Mouse (Mus musculus) heart, adult 9 months (tissue): ENCODE data around the gene Adipoq.
A peak's percentile ranks its signal among the peaks of the same experiment; 100 is the strongest.
"Not testable (repeated sequence)": the region's sequence is repeated elsewhere in the genome, so short reads cannot be mapped to it uniquely, and the experiment has no call there.

Source experiments
- DNase-seq, 2 experiments: peaks; one replicate each; pipeline ENCODE4 v3.0.0; 2022; ENCODE audit warnings: low spot score in 2 of 2

Gene Adipoq

DNA sequence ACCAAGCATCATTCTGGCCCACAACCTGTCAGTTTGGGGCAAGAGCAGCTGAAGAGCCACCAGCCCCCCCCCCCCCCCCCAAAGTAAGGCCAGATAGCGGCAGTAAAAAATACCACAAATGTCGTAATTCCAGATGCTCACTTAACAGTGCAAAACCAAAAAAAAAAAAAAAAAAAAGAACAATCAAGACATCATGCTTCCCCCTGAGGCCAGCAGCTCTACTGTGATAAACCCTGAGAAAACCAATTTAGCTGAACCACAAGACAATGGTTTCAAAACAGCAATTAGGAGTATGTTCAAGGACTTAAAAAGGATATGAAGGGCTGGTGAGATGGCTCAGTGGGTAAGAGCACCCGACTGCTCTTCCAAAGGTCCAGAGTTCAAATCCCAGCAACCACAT, 15.8 kb downstream of the Adipoq start:
- DNase-seq = no peak

DNA sequence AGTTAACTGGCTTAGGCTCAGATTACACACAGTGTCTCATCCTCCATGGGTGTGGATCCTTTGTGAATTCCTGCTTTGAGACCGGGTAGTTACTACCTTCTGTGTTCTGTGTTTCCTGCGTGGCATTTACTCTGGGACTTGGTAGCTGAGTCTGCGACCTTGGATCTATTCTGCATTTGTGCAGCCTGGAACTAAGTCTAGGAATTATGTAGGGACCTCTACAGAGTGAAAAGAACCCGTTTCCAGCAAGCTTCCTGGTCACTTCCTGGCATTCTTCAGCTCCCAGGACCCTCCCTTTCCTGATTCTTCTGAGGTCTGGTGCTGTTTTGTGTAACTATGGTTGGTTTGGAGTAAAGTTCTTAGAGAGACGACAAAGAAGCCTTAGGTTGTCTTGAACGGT, 18.1 kb downstream of the Adipoq start:
- peak; percentile 55 to 75 for DNase-seq

DNA sequence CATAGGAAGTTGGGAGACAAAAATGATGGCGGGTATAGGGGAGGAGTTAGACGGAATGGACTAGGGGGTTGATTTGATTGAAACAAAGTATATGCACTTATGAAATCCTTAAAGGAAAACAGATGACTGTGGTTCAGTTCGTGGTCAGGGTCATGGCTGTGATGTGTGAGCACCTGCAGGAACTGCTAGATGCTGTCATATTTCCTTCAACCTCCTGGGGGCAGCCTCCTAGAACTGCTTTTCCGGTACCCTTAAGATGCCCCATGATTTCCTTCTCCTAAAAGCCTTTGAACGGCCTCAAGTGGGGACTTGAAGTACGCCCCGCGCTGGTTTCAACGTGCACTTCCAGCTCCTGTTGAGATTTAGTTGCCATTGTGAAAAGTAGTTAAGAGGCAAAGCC, 19.1 kb downstream of the Adipoq start:
- DNase-seq = no peak

DNA sequence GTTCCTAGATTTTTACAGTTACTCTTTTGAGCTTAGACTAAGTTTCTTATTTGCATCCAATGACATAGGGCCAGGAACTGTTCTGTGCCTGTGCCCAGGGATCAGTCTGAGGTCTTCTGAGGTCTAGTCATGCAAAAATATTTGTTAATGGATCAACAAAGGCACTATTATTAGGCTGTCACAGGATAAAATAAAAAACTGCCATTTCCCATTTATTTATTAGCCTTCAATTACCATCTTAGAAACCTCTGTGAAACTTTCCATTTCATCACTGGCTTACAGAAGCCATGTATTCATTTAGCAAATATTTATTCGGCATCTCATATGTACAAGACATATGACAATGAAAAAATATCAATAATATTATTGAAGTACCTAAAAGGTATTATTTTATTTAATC, 20.3 kb downstream of the Adipoq start:
- no peak for DNase-seq

DNA sequence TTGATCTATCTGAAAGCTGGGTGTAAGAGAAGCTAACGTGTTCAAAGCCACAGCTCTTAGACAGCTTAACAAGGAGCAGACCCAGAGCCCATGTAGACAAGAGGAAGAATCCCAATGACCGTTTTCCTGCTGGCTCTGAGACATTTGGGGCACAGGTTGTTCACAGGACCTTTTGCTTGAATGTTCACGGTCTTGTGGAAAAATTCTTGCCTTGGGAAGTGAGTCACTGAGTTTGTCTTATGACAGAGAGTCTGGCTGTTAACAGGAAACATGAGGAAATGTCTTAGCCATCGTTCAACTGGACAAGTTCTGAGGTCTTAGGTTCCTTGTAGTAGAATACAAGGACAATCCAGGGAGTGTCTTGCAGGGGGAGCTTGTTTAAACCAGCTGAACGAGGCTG, 20.7 kb downstream of the Adipoq start:
- peak; percentile 53 to 76 for DNase-seq

DNA sequence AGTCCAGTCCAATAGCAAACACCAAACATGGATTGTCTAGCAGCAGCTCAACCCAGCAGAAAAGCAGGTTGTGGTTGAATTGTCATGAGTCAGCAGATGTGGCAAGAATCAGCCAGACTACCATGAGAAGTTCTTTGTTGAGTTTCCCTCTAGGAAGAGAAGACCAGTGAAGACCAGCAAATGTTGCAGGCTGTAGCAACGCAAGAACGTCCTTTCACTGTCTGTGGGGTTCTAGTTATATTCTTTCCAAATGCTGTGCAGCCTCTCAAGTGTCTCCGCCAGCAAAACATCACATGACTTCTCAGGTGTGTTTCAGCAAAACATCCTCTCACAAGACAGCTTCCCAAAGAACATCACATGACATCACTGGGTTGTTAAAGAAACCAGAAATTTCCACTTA, 24.5 kb downstream of the Adipoq start:
- no peak for DNase-seq

DNA sequence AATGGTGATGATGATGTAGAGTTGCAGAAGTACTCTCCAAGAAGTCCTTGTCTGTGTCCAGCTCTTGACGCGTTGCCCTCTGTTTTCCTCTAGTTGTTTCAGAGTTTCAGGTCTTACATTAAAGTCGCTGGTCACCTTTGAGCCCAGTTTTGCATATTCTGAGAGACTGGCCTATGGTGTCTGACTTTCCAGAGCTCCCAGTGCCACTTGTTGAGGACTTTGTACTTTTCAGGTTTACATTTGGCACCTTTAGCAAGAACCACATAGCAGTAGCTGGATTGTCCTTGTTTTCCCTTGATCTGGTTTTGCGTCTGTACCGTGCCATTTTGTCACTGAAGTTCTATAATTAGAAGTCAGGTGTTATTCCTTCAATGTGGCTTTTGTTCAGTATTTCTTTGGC, 27.6 kb downstream of the Adipoq start:
- no peak for DNase-seq

DNA sequence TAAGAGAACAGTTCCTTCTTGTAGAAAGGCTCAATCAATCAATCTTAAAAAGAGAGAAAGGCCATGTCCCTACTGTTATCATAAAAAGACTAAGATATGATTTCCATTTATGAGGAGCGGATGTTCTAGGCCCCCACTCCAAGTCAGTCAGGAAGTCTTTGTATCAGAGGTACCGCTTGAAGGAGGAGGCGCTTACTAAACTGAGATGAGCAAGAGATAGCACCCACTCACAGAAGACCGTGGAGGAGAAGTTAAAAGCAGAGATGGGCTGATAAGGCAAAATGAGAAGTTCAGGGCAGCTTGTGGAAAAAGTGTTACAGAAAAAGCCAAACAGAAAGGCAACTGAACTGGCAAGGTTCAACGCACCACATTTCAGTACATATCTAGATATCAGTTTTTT, 28.5 kb downstream of the Adipoq start:
- DNase-seq = no peak

DNA sequence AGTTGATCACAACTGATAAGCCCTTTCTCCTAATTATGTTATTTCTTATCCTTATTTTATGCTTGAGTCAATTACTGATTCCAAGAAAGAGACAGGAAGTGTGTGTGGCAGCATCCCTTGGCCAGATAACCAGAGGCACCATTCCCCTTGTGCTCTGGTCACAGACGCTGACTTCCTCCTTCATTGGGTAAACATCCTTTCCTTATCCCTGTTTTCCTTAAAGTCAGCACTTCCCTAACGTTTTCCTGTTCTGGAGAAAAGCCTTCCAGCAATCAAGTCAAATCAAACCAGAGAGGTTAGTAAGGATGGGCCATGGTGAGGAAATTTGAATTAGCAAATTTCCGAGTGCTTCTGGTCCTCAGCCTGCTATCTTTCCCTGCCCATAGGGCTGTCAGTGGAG, 29.6 kb downstream of the Adipoq start:
- DNase-seq = no peak

DNA sequence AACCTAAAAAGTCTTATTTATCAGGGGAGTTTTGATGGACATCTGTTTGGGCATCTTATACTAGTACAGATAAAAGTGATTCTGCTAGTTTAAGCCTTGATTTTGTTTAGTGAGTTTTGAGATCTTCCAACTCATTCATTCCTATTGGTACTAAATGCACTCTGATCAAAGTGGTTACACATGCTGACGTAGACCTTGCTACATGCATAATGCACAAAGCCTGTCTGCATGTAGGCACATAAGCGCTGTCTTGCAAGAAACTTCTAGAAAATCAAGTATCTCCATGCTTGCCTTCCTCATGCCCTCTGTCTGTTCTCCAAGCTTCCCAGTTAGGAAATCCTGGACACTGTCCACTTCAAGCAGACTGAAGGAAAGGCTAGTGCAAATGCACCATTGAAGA, 31.5 kb downstream of the Adipoq start:
- no peak for DNase-seq

DNA sequence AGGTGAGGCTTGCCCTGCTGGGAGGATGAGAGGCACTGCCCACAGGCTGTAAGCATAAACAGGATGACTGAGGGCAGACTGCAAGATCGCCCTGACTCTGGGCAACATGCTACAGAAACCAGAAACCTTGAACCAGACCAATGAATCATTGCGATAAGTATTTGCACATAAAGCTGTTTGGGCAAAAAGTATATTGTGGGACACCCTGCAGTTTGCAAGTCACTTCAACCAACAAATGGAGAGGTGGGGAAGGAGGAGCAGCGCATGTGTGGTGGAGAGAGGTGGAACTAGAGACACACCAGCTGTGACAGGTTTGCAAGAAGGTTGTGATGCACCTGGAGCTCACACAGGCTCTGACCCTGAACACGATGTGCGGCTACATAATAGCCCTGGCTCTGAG, 32.5 kb downstream of the Adipoq start:
- no peak for DNase-seq

DNA sequence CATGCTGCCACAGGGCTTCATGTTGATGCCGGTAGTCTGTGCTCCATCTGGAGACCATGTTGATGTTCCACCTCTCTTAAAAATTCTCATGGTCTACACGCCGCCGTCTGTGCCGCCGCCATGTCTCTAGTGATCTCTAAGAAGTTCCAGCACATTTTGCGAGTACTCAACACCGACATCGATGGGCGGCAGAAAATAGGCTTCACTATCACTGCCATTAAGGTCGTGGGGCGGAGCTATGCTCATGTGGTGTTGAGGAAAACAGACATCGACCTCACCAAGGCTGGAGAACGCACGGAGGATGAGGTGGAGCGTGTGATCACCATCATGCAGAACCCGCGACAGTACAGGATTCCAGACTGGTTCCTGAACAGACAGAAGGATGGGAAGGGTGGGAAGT, 33.1 kb downstream of the Adipoq start:
- DNase-seq = not testable (repeated sequence)

DNA sequence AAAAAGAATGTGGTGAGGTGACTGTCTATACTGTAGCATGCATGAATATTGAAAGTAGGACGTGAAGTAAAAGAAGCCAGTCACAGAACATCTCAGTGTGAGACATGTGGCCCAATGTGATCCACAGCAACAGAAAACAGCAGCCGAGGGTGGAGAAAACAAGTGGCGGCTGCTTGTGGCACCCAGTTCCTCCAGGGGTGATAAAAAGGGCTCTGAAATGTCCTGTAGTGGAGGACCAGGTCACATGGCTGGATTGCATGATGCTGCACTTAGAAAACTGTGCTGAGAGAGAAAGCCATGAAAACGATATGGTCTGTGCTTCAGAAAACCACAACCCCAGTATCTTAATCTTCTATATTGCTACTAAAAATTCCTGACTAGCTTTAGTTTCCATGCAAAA, 34.7 kb downstream of the Adipoq start:
- no peak for DNase-seq

DNA sequence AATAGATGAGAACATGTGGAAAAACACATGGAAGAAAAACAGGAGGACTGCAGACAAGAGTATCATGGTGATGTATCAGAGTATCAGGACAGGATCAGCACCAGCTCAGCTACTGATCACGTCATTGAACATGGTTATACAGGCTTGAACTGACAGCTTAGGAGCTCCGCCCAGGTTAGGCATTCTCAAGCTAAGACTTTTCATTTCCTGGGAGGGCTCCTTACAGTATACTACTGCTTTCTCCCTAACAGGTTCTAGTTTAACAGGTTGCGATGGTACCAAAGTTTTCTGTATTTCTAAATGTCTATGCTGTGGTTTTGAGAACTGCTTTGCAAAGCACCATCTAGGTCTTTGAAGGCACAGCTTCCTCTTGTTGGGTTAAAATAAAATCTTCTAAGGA, 35.2 kb downstream of the Adipoq start:
- DNase-seq = peak in 1 of 2 experiments; percentile 20

DNA sequence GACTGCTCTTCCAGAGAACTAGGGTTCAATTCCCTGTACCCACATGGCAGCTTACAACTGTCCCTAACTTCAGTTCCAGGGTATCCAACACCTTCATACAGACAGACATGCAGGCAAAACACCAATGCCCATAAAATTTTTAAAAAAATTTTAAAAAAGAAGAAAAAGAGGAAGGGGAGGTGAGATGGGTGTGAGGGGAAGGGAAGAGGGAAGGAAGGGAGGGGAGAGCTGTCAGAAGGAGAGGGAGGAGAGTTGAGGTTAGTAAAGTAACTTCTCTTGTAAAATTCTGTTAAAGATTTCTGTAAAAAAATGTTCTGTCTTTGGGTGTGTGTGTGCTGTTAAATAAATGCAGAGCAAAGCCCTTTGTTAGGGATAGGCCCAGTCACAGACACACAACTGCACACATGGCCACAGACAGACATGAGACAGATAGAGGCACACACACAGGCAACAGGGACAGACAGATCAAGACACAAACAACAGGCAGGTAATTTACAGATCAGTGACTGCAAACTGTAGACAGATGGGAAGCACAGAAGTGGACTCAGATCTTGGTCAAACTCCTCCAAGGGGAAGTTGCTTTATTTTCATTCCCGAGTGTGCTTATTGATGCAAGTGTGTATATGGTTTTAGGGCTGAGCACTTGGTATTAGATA, 35.7 kb downstream of the Adipoq start:
- no peak for DNase-seq

DNA sequence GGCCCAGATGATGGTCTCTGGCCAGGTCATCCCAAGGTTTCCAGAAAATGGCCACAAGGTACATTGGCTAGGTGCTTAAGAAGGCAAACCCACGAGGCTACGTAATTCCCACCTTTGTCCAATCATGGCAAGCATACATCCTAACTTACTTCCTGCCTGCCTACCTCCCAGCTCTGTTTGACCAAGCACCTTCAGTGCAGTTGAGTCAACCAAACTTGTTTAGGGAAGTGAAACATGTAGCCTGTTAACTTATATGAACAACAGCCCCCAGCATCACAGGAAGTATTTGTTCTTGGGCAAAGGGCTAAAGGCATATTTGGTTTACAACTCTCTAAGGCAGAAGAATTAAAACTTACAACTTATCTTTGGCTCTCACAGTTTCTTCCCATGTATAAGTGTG, 39.5 kb downstream of the Adipoq start:
- no peak for DNase-seq

DNA sequence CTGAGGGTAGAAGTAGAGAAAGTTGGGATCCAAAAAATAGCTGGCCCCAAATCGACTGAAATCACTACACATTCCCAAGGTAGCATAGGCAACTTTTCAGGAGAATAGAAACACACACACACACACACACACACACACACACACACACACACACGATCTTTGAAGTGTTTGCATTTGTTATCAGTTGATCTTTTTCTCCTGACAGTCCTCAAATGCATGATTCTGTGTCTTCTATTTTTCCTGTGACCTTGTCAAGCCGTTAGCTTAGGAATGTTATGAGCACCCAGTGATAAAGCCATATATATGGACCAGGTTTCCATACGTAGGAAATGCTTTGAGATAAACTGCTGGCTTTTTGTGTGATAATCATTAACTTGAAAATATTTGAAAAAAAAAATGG, 40.1 kb downstream of the Adipoq start:
- no peak for DNase-seq

DNA sequence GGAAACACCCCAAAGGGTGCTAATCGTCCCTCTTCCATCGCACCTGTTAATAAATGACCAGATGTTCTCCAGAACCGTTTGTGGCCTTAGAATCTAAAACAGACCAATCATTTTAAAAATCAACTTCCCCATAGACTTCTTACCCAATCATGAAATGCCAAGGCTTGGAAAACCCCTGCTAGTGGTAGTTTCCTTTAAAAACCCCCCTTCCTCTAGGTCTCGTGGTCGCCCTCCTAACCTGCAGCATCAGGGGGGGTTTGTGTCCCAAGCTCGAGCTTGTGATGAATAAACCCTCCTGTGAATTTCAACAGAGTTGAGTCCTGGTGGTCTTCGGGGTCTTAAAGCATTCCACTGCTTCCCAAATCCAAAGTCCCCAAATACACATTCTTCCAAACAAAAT, 41.6 kb downstream of the Adipoq start:
- no peak for DNase-seq

DNA sequence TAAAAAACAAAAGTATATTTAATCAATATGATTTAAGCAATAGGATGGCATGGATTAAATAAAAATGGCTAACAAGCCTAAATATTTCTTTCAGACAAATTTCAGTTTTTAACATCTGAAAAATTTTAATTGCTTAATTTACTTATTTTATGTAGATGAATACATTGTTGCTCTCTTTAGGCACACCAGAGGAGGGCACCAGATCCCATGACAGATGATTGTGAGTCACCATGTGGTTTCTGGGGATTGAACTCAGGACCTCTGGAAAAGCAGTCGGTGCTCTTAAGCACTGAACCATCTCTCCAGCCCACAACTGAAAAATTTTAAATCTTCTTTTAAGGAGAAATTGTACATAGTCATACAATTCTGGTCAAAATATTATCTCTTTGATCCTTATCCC, 43.3 kb downstream of the Adipoq start:
- no peak for DNase-seq

DNA sequence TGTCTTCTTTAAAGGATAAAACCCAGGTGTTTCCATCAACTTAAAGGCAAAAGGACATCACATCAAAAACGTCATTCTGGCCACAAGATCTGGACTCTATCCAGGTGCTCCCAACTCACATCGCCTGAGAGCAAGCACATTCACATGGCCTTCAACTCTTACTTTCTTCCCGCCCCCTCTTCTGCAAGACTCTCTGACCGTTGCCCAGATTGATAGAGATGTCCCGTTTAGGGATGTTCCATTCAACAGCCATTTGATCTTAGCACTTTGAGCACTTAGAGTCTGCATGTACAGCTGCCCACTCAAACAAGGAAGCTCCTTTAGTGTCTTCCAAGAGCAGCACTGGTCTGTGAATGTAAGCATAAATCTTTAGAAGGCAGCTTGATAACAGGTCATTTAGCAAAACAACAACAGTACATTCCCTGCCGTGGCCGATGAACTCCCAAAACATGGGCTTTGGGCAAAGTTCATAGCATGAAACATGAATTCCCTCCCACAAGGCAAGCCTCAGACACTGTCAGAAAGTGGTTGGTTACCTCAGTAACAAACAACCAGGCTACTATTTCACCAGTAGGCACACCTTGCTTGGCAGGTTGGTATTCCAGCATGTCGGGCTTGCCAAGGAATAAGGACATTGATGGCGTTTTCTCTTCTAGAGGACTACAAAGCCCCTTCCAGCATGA, 45.4 kb downstream of the Adipoq start:
- DNase-seq = no peak

DNA sequence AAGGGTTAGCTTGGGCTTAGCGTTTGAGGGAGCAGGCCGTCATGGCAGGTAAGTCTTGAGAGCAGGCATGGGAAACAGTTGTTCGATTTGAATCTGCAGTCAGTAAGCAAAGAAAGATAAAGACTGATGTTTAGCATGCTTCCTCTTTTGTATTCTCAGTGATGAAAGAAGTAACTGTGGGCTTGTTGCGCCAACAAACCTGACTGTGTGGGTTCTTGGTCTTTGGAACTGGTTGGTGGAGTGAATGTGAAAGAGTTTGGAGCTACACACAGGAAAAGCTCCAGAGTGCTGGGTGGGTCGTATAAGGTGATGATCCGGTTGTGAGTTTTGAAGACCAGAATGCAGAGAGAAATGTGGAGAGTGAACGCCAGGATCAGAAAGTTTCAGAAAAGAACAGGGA, 49.3 kb downstream of the Adipoq start:
- DNase-seq = no peak

DNA sequence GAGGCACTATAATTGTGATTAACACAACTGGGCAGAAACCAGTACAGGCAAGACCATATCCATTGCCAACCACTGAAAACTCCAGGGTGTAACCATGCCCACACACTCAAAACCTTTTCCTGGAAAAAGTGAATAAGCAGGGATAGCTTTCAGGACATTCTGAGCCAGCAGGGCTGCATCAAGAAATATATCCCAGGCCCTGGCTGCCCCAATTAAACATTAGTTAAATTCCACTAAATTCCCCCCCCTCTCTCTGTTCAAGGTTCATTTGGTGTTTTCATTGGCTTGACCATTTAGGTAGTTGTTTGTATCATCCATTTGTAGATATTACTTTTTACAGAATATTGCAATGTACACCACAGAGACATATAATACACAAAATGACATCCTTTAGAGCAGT, 50.0 kb downstream of the Adipoq start:
- no peak for DNase-seq

DNA sequence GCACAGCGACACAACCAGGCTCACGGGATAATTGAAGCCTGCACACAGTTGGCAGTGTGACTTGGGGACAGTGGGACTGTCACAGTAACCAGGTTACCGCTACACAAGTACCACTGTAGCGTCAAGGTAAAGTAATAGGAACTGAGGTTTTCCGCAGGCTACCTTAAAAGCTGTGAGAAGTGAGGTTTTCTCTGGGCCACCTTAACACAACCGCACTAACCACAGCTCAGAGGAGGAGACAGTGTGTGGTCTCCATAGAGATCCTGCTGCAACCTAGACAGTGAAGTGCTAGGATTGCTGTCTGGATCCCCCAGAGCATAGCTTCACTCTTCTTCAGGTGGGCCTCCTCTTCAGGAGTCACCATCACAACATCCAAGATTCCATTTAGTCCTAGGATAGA, 50.5 kb downstream of the Adipoq start:
- no peak for DNase-seq

DNA sequence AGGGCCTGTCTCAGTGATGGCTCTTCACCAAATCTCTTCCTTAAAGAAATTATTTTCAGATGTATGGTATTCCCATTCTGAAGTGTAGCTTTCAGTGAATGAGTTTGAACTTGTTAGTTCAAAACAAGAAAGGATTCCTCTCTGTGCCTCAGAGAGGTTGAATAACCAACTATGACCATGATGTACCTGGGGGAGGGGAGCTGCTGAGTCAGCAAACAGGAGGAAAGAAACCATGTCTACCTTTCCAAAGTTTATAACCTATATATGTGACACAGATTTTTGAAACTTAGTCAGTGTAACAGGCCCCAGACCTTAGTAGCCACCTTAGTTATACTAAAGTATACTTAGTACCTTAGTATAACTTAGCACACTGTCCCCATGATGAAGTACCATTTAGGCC, 55.2 kb downstream of the Adipoq start:
- DNase-seq = no peak
